Mouse (Mus musculus) layer of hippocampus, adult 2 months (tissue): ENCODE data around the gene Hspb7. TPM values are rescaled to one million over a fixed set of nuclear protein-coding genes. Genes with fewer than 3 reads are reported as not detected.

Source experiments
- DNase-seq, 2 experiments: peaks; one replicate each; pipeline ENCODE4 v3.0.0; 2022; ENCODE audit warnings: low spot score in 2 of 2
- H3K27ac ChIP-seq: fragments of 200-600 bp; 2 replicates; pipeline ENCODE4 v1.8.1; 2022
- H3K4me3 ChIP-seq: fragments of 200-600 bp; 2 replicates; pipeline ENCODE4 v1.8.1; 2022; ENCODE audit warnings: mild to moderate bottlenecking
- CTCF ChIP-seq: fragments of 200-600 bp; conservative IDR thresholded peaks from 2 replicates; pipeline ENCODE4 v1.8.1; 2022; ENCODE audit warnings: antibody characterized with exemption, mild to moderate bottlenecking, moderate library complexity
- total RNA-seq, 2 experiments: library from RNA; stranded (reverse); gene quantifications; 2 replicates each; pipeline ENCODE4 v1.2.3; 2021

Gene Hspb7
- total RNA-seq, 2 experiments from 2014 or later: 0.12 TPM; not detected in 1

- H3K4me3 ChIP-seq: no peak overlapping the region
- DNase-seq: no peak
- no peak overlapping the region for H3K27ac ChIP-seq
- no peak for TF ChIP-seq CTCF
These were observed 20.4 kb upstream of the Hspb7 start for GRCm38 (mm10) chr4:141400171-141400570.

- DNase-seq: peak; percentile 80 to 96
- peak overlapping the region; percentile 33; the same call in 1 of the 2 replicates for H3K4me3 ChIP-seq
- peak; percentile 100 for TF ChIP-seq CTCF
These were observed 15.9 kb upstream of the Hspb7 start for GRCm38 (mm10) chr4:141404518-141405313.

DNA sequence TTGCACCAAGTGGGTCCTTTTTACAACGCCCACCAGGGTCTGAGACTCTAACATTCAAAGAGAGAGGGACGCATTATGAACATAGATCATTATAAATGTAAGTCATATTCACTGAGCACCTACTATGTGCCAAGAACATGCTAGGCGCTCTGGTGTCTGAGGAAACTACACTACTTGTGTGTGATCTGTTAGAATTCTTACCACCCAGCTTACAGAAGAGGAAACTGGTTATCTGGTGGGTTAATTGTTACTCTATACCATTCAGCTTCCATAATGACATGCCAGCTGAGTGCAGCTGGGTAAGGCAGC lies 15.3 kb upstream of the Hspb7 start:
- no peak for DNase-seq
- TF ChIP-seq CTCF: no peak
- no peak overlapping the region for H3K4me3 ChIP-seq
- no peak overlapping the region for H3K27ac ChIP-seq

More at GRCm38 (mm10) chr4:141404518-141405313, 15.9 kb upstream of the Hspb7 start:
- 0 out of 2 replicates have a peak overlapping the region, but pooled peaks have one; percentile 11 for H3K27ac ChIP-seq

- no peak for DNase-seq
- Histone ChIP-seq H3K27ac (no peak overlapping the region), H3K4me3 (no peak overlapping the region)
- TF ChIP-seq CTCF: peak; percentile 76
These were observed 13.9 kb upstream of the Hspb7 start for GRCm38 (mm10) chr4:141406516-141407299.

GRCm38 (mm10) chr4:141408577-141408976 lies 12.0 kb upstream of the Hspb7 start:
- Histone ChIP-seq H3K27ac (no peak overlapping the region), H3K4me3 (no peak overlapping the region)
- TF ChIP-seq CTCF: no peak
- DNase-seq: no peak

DNA sequence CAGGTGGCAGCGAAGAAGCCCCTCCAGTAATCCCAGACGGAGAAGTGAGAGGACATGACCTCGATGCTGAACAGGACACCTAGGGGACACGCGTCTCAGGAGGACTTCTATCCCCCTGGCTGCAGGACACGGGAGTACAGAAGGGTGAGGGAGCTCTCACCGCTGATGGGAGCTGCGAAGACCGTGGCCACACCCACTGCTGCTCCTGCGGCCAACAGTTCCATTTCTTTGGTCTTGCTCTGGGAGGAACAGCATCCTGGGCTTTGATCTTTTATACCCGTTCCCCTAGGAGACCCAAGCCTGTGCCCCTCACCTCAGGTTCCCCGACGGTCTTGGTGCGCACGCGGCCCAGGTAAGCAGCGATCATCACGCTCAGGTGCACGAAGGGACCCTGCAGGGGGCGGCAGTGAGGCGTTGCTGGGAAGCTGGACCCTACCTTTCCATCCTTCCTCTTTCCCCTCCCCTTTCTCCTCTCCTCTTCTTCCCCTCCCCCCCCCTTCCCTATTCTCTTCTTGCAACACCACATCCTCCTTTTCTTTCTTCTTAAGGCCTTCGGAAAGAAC lies 9.1 kb upstream of the Hspb7 start:
- H3K4me3 ChIP-seq: no peak overlapping the region
- peak; percentile 54 for TF ChIP-seq CTCF

DNA sequence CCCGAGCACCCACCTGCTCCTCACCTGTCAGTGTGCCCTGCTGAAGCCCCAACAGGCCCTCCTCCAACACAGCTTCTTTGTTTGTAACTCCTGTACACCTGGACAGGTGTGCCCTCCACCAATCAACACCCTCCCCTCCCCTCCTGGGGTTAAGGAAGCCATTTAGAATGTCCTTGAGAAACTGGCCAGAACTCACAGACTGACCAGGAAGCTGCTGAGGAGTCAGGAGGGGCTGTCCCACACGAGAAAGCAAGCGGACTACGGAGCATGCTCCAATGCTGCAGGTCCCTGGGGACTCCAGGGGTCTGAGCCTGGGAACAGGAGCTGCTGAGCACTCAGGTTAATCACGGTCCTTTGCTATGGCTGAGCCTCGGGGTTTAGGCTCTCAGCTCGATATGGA lies 4.7 kb upstream of the Hspb7 start, which contains the start of gene Clcnkb:
Clcnkb (minus strand) TSS at position 91 of the 400 bp plus-strand sequence.
- DNase-seq: no peak
- Histone ChIP-seq H3K27ac (no peak within 1 kb of the TSS), H3K4me3 (no peak within 1 kb of the TSS)
- TF ChIP-seq CTCF: no peak

More for the DNA sequence above, 9.1 kb upstream of the Hspb7 start:
- no peak for DNase-seq
- H3K27ac ChIP-seq: no peak overlapping the region

DNA sequence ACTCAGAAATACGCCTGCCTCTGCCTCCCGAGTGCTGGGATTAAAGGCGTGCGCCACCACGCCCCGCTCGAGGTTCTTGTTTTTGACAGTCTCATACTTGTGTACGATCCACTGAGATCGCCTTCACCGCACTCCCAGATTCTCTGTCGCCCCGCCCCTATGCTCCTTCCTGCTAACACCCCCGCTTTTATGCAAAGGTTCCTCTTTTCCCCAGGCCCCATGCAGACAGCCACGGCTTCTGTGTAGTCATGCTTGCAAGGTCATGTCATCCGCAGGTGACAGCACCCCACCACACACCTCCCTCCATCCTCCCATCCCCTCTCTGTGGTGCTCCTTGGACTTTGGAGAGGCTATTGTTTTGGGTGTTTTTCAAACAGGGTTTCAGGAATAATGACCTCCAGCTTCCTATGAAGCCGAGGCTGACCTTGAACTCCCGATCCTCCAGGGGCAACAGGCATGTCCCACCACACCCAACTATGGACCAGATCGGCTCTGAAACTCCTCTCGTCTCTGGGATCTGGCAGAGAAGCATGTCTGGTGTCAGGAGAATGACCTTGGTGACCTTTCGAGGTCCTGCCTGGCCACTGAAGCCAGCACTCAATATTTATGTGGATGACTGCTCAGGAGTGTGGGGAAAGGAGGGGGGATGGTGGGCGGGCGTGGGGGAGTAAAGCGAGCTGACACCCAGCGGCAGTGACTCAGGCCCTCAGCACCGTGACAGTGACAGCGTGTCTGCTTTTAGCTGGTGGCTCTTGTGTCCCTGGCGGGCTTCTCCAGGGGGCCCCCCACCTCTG lies 984 bp upstream of the Hspb7 start:
- TF ChIP-seq CTCF: no peak
- Histone ChIP-seq H3K4me3 (no peak overlapping the region), H3K27ac (no peak overlapping the region)
- no peak for DNase-seq

DNA sequence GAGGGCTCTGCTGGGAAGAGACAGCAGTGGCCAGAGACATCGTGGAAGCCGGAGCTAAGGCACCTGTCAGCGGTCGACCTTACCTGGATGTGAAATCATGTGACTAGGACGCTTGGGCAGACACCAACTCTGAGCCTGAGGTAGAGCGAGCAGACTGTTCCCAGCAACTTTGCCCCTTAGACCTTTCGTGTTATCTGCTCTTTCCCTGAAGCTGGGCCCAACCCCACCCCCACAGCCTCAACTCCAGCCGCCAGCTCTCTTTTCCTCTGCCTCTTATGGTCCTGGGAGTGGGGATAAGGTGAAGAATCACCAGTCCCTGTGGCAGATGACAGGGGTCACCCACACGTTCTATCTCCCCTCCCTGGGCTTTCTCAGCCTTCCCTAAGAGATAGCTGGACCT lies 307 bp downstream of the Hspb7 start:
- no peak for DNase-seq
- Histone ChIP-seq H3K4me3 (no peak overlapping the region), H3K27ac (no peak overlapping the region)
- TF ChIP-seq CTCF: no peak

GRCm38 (mm10) chr4:141421423-141421822 lies 844 bp downstream of the Hspb7 start:
- TF ChIP-seq CTCF: no peak
- no peak for DNase-seq
- Histone ChIP-seq H3K4me3 (no peak overlapping the region), H3K27ac (no peak overlapping the region)

GRCm38 (mm10) chr4:141422841-141423240 lies 2.3 kb downstream of the Hspb7 start:
- no peak for DNase-seq
- no peak for TF ChIP-seq CTCF
- Histone ChIP-seq H3K4me3 (no peak overlapping the region), H3K27ac (no peak overlapping the region)

- no peak for DNase-seq
- H3K4me3 ChIP-seq: no peak overlapping the region
- TF ChIP-seq CTCF: no peak
- H3K27ac ChIP-seq: no peak overlapping the region
These were observed 2.7 kb downstream of the Hspb7 start for GRCm38 (mm10) chr4:141423288-141423687.
